Mouse (Mus musculus) stomach, postnatal 0 days (tissue): ENCODE measurements around the gene Syndig1. TPM values are rescaled to one million over a fixed set of nuclear protein-coding genes. Genes with fewer than 3 reads are reported as not detected.

Experiments
- ATAC-seq: fragments of 200-750 bp; cut with Nextera tagmentation; 2 replicates; pipeline ENCODE4 v1.8.0; 2017; ENCODE audit not compliant: low FRiP score, low TSS enrichment
- DNase-seq: peaks from one replicate; pipeline ENCODE4 v3.0.0-alpha.2; 2016; ENCODE audit warnings: low spot score
- H3K27ac ChIP-seq: fragments of 300-500 bp; sonication (generic); replicated peaks from 2 replicates; pipeline ENCODE4 v1.5.1; 2014; ENCODE audit warnings: mild to moderate bottlenecking, control low read depth
- H3K27me3 ChIP-seq: fragments of 300-500 bp; sonication (generic); 2 replicates; pipeline ENCODE4 v1.6.1; 2014; ENCODE audit warnings: low read length; ENCODE audit not compliant: control insufficient read depth, insufficient read depth
- H3K36me3 ChIP-seq: fragments of 300-500 bp; sonication (generic); 2 replicates; pipeline ENCODE4 v1.6.1; 2014; ENCODE audit warnings: low read length, mixed read lengths; ENCODE audit not compliant: control insufficient read depth, insufficient read depth
- H3K4me1 ChIP-seq: fragments of 300-500 bp; sonication (generic); replicated peaks from 2 replicates; pipeline ENCODE4 v1.6.1; 2014; ENCODE audit warnings: antibody characterized with exemption; ENCODE audit not compliant: control insufficient read depth, insufficient read depth
- H3K4me2 ChIP-seq: fragments of 300-500 bp; sonication (generic); replicated peaks from 2 replicates; pipeline ENCODE4 v1.6.1; 2014; ENCODE audit warnings: low read depth, mild to moderate bottlenecking, control low read depth, moderate library complexity
- H3K4me3 ChIP-seq: fragments of 300-500 bp; sonication (generic); 2 replicates; pipeline ENCODE4 v1.5.1; 2014; ENCODE audit warnings: low read depth, low read length, control low read depth
- H3K9ac ChIP-seq: fragments of 300-500 bp; sonication (generic); 2 replicates; pipeline ENCODE4 v1.6.1; 2014; ENCODE audit warnings: mild to moderate bottlenecking, low read length, control low read depth, mixed read lengths
- H3K9me3 ChIP-seq: fragments of 300-500 bp; sonication (generic); 2 replicates; pipeline ENCODE4 v1.6.1; 2016; ENCODE audit warnings: low read length; ENCODE audit not compliant: control insufficient read depth
- CTCF ChIP-seq: IDR thresholded peaks from 2 replicates; pipeline ENCODE4 v1.5.1; 2016; ENCODE audit warnings: antibody characterized with exemption, low read depth, mild to moderate bottlenecking, moderate library complexity
- EP300 ChIP-seq: optimal IDR thresholded peaks from 2 replicates; pipeline ENCODE3; 2016; ENCODE audit warnings: antibody characterized with exemption
- WGBS: fragments of 180-500 bp; shearing (Covaris S2); extraction: QIAGEN DNeasy Blood & Tissue Kit; methylation state at CpG from one replicate; pipeline ENCODE4 v1.1.7; 2014; 5-methylcytosine and 5-hydroxymethylcytosine counted together
- polyA plus RNA-seq: library from polyadenylated mRNA; unstranded; fragments of >200 nt; fragmentation: Nextera tagmentation; extraction: Ambion mirVana; gene quantifications from 2 replicates; pipeline ENCODE4 v1.2.1, GENCODE M21; 2015

Syndig1 gene
- polyA plus RNA-seq, 1 experiment from 2014 or later, result 7.2 TPM

DNA sequence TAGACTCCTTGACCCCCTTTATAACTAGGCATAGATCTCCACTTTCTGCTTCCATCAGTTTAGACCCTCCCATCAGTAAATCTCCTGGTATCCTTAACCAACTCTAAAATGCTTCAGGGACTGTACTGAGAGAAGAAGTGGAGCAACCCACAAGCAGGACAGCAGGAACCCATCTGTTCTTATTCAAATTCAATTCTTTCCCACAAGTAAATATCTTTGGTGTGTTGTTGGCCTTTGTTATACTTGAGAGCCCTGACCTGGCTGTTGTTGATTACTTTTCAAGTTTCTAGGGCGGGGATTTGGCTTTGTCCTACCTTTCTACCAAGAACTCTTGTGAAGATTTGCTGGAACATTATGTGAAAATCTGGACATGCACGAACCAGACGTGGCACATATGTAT, 77.7 kb downstream of the Syndig1 start:
- 72% methylated on average over 3 of the region's 3 CpGs for WGBS
- no peaks in the 10 kb centered on the region for H3K27me3 ChIP-seq
- H3K27ac ChIP-seq, result no peak overlapping the region
- no peak for ATAC-seq
- no peak for TF ChIP-seq CTCF
- no peak for TF ChIP-seq EP300
- no peak for DNase-seq
- H3K4me1 ChIP-seq, result no peaks in the 10 kb centered on the region
- H3K9ac ChIP-seq, result no peak overlapping the region
- no peak overlapping the region for H3K4me2 ChIP-seq
- H3K9me3 ChIP-seq, result no peaks in the 10 kb centered on the region
- H3K36me3 ChIP-seq, result no peaks in the 10 kb centered on the region
- H3K4me3 ChIP-seq, result no peak overlapping the region

DNA sequence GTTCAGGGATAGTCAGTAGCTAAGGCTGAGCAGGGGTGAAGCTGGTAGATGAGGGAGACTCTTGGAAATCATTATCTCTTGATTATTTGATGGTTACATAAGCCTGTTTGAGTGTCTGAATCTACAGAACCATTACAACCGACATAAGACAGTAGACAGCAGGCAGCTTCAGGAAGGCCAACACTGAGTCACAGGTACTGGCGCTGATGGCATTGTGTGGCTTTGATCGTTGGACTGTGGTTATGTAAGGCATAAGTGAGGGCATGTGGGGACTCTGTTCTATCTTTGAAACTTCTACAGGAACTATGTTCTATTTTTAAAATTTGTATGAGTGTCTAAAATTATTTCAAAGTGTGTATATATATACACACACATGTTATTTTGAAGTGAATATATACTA, 88.2 kb downstream of the Syndig1 start:
- Histone ChIP-seq H3K4me2 (no peak overlapping the region), H3K9ac (no peak overlapping the region), H3K27ac (no peak overlapping the region), H3K9me3 (no peaks in the 10 kb centered on the region), H3K36me3 (no peaks in the 10 kb centered on the region), H3K4me1 (no peaks in the 10 kb centered on the region), H3K27me3 (no peaks in the 10 kb centered on the region), H3K4me3 (no peak overlapping the region)
- no peak for TF ChIP-seq EP300
- TF ChIP-seq CTCF, result no peak
- no peak for ATAC-seq
- WGBS, result 69% methylated on average over 3 of the region's 3 CpGs
- DNase-seq, result no peak

DNA sequence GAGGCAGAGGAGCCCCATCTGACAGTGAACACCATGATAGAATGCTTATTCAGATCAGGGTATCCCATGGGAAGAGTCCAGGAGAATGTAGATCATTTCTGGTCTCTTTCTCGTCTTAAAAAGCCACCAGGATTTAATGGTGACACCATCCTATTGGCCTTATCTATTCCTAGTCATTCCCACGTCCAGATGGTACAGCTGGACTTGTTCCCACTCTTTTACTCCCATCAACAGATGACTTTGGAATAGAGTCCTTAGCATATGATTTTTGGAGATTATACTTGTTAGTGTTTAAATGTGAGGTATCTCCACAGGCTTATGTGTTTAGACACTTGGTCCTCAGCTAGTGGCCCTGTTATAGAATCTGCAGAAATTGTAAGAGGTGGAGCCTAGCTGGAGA, 94.5 kb downstream of the Syndig1 start:
- 62% methylated on average over 2 of the region's 2 CpGs for WGBS
- no peak overlapping the region for H3K9ac ChIP-seq
- TF ChIP-seq CTCF, result no peak
- no peak for TF ChIP-seq EP300
- H3K4me1 ChIP-seq, result no peaks in the 10 kb centered on the region
- DNase-seq (no peak), ATAC-seq (no peak)
- H3K4me2 ChIP-seq, result no peak overlapping the region
- no peaks in the 10 kb centered on the region for H3K36me3 ChIP-seq
- no peaks in the 10 kb centered on the region for H3K9me3 ChIP-seq
- H3K4me3 ChIP-seq, result no peak overlapping the region
- no peak overlapping the region for H3K27ac ChIP-seq
- H3K27me3 ChIP-seq, result no peaks in the 10 kb centered on the region

DNA sequence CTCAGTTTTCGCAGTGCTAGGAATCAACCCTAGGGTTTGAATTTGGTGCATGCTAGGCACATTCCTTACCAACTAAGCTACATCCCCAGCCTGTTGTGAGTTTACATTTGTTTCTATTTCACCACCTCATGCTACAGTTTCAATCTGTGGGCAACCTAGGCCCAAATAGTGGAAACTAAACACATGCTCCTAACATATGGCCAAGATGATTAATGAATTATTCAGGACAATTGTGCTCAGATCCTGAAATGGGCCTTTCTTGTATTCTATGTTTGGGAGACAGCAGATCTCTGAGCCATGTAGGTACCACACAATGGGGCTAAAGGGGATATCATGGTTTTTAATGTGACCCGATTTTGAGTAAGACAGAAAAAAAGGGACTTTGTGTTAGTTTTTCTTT, 96.9 kb downstream of the Syndig1 start:
- Histone ChIP-seq H3K27me3 (no peaks in the 10 kb centered on the region), H3K27ac (no peak overlapping the region), H3K4me1 (no peaks in the 10 kb centered on the region), H3K4me2 (no peak overlapping the region), H3K9ac (no peak overlapping the region), H3K9me3 (no peaks in the 10 kb centered on the region), H3K4me3 (no peak overlapping the region), H3K36me3 (no peaks in the 10 kb centered on the region)
- DNase-seq (no peak), ATAC-seq (no peak)
- 86% methylated on average over 2 of the region's 2 CpGs for WGBS
- no peak for TF ChIP-seq CTCF
- no peak for TF ChIP-seq EP300

DNA sequence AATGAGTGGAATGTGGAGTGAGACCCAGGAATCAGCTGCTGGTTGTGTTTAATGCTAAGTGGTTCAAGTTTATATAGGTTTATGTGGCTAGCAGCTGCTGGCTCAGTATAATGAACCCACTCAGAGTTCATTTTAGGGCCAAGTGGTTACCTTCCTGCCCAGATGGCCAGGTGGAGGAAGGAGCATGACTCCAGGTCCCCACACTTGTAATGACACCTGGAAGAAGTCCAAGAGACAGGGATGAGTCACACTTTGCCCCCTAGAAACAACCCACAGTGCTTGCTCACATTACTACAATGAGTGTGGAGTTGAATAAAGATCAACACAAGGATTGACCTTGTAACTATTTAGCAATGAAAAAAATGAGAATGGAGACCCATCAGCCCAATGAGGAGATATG, 98.0 kb downstream of the Syndig1 start:
- Histone ChIP-seq H3K36me3 (no peaks in the 10 kb centered on the region), H3K4me3 (no peak overlapping the region), H3K4me2 (no peak overlapping the region), H3K27ac (no peak overlapping the region), H3K9me3 (no peaks in the 10 kb centered on the region), H3K9ac (no peak overlapping the region), H3K4me1 (no peaks in the 10 kb centered on the region), H3K27me3 (no peaks in the 10 kb centered on the region)
- TF ChIP-seq EP300 (no peak), CTCF (no peak)
- DNase-seq (no peak), ATAC-seq (no peak)

GRCm38 (mm10) chr2:149927481-149927880, 98.5 kb downstream of the Syndig1 start:
- H3K9ac ChIP-seq, result no peak overlapping the region
- no peak overlapping the region for H3K4me2 ChIP-seq
- TF ChIP-seq CTCF, result no peak
- TF ChIP-seq EP300, result no peak
- H3K4me1 ChIP-seq, result no peaks in the 10 kb centered on the region
- DNase-seq (no peak), ATAC-seq (no peak)
- H3K27me3 ChIP-seq, result no peaks in the 10 kb centered on the region
- no peaks in the 10 kb centered on the region for H3K9me3 ChIP-seq
- 87% methylated on average over 3 of the region's 3 CpGs for WGBS
- H3K36me3 ChIP-seq, result no peaks in the 10 kb centered on the region
- no peak overlapping the region for H3K27ac ChIP-seq
- H3K4me3 ChIP-seq, result no peak overlapping the region

- WGBS, result 63% methylated on average over 5 of the region's 5 CpGs
- TF ChIP-seq CTCF (no peak), EP300 (no peak)
Observed at GRCm38 (mm10) chr2:149929986-149930385, 101.0 kb downstream of the Syndig1 start.

More at GRCm38 (mm10) chr2:149929986-149930385, 101.0 kb downstream of the Syndig1 start:
- Histone ChIP-seq H3K9me3 (no peaks in the 10 kb centered on the region), H3K9ac (no peak overlapping the region), H3K4me2 (no peak overlapping the region), H3K4me3 (no peak overlapping the region), H3K36me3 (no peaks in the 10 kb centered on the region), H3K27me3 (no peaks in the 10 kb centered on the region), H3K27ac (no peak overlapping the region), H3K4me1 (no peaks in the 10 kb centered on the region)
- ATAC-seq (no peak), DNase-seq (no peak)
